Mouse (Mus musculus): ENCODE data around the gene Tex48. TPM values are rescaled to one million over a fixed set of nuclear protein-coding genes. Genes with fewer than 3 reads are reported as not detected.

Tex48 gene
- polyA plus RNA-seq (2014; fragmentation: Nextera tagmentation; extraction: Ambion mirVana): not detected in 2 replicates

GRCm38 (mm10) chr4:63622378-63622835, at the start of gene Tex48:
Gene Tex48 (minus strand): TSS chr4:63622428.
- DNase-seq (ENCODE audit: low spot score) (peak; percentile 47), ATAC-seq (replicated peaks; ENCODE audit: low FRiP score) (no peak)
- no peaks in the 10 kb centered on the region for H3K9me3 ChIP-seq (ENCODE audit: control insufficient read depth, low read length)
- no peaks in the 10 kb centered on the region for H3K27me3 ChIP-seq (replicated peaks; ENCODE audit: control insufficient read depth, insufficient read depth, low read length)
- H3K36me3 ChIP-seq (ENCODE audit: control insufficient read depth, insufficient read depth, low read length): no peaks in the 10 kb centered on the region
- no peak within 1 kb of the TSS for H3K27ac ChIP-seq (ENCODE audit: low read depth, low read length)
- no peaks in the 10 kb centered on the region for H3K4me1 ChIP-seq (replicated peaks; ENCODE audit: control insufficient read depth, insufficient read depth, low read length)
- H3K4me2 ChIP-seq: no peak within 1 kb of the TSS
- WGBS: 46% methylated on average over 5 of the region's 5 CpGs
- H3K9ac ChIP-seq (ENCODE audit: low read depth, low read length): no peak within 1 kb of the TSS
- no peak within 1 kb of the TSS for H3K4me3 ChIP-seq (ENCODE audit: low read depth, low read length)

GRCm38 (mm10) chr4:63668255-63668654, 46.0 kb upstream of the Tex48 start:
- WGBS: 53% methylated on average over 4 of the region's 4 CpGs
- H3K9ac ChIP-seq (ENCODE audit: low read depth, low read length): no peak overlapping the region
- no peak overlapping the region for H3K27ac ChIP-seq (ENCODE audit: low read depth, low read length)
- DNase-seq (ENCODE audit: low spot score) (no peak), ATAC-seq (replicated peaks; ENCODE audit: low FRiP score) (no peak)
- no peaks in the 10 kb centered on the region for H3K36me3 ChIP-seq (ENCODE audit: control insufficient read depth, insufficient read depth, low read length)
- no peak overlapping the region for H3K4me2 ChIP-seq
- H3K27me3 ChIP-seq (replicated peaks; ENCODE audit: control insufficient read depth, insufficient read depth, low read length): no peaks in the 10 kb centered on the region
- no peak overlapping the region for H3K4me3 ChIP-seq (ENCODE audit: low read depth, low read length)
- H3K4me1 ChIP-seq (replicated peaks; ENCODE audit: control insufficient read depth, insufficient read depth, low read length): no peaks in the 10 kb centered on the region
- no peaks in the 10 kb centered on the region for H3K9me3 ChIP-seq (ENCODE audit: control insufficient read depth, low read length)

GRCm38 (mm10) chr4:63665738-63666137, 43.5 kb upstream of the Tex48 start:
- Histone ChIP-seq H3K27ac (ENCODE audit: low read depth, low read length) (no peak overlapping the region), H3K4me2 (no peak overlapping the region), H3K27me3 (replicated peaks; ENCODE audit: control insufficient read depth, insufficient read depth, low read length) (no peaks in the 10 kb centered on the region), H3K9me3 (ENCODE audit: control insufficient read depth, low read length) (no peaks in the 10 kb centered on the region), H3K4me1 (replicated peaks; ENCODE audit: control insufficient read depth, insufficient read depth, low read length) (no peaks in the 10 kb centered on the region), H3K9ac (ENCODE audit: low read depth, low read length) (no peak overlapping the region), H3K36me3 (ENCODE audit: control insufficient read depth, insufficient read depth, low read length) (no peaks in the 10 kb centered on the region), H3K4me3 (ENCODE audit: low read depth, low read length) (no peak overlapping the region)
- DNase-seq (ENCODE audit: low spot score) (no peak), ATAC-seq (replicated peaks; ENCODE audit: low FRiP score) (no peak)
- 80% methylated on average over 7 of the region's 7 CpGs for WGBS

GRCm38 (mm10) chr4:63663279-63663678, 41.1 kb upstream of the Tex48 start, which contains the start of gene Gm11214:
Gene Gm11214 (minus strand): TSS chr4:63663379.
- Histone ChIP-seq H3K9ac (ENCODE audit: low read depth, low read length) (no peak within 1 kb of the TSS), H3K4me3 (ENCODE audit: low read depth, low read length) (no peak within 1 kb of the TSS), H3K36me3 (ENCODE audit: control insufficient read depth, insufficient read depth, low read length) (no peaks in the 10 kb centered on the region), H3K4me2 (no peak within 1 kb of the TSS), H3K27ac (ENCODE audit: low read depth, low read length) (no peak within 1 kb of the TSS), H3K4me1 (replicated peaks; ENCODE audit: control insufficient read depth, insufficient read depth, low read length) (no peaks in the 10 kb centered on the region), H3K9me3 (ENCODE audit: control insufficient read depth, low read length) (no peaks in the 10 kb centered on the region), H3K27me3 (replicated peaks; ENCODE audit: control insufficient read depth, insufficient read depth, low read length) (no peaks in the 10 kb centered on the region)
- no peak for ATAC-seq (replicated peaks; ENCODE audit: low FRiP score)
- DNase-seq (ENCODE audit: low spot score): no peak
- 79% methylated on average over 6 of the region's 6 CpGs for WGBS

GRCm38 (mm10) chr4:63661857-63662256, 39.6 kb upstream of the Tex48 start:
- no peaks in the 10 kb centered on the region for H3K4me1 ChIP-seq (replicated peaks; ENCODE audit: control insufficient read depth, insufficient read depth, low read length)
- no peak overlapping the region for H3K4me2 ChIP-seq
- no peaks in the 10 kb centered on the region for H3K9me3 ChIP-seq (ENCODE audit: control insufficient read depth, low read length)
- 78% methylated on average over 1 of the region's 1 CpGs for WGBS
- no peak for ATAC-seq (replicated peaks; ENCODE audit: low FRiP score)
- no peak overlapping the region for H3K27ac ChIP-seq (ENCODE audit: low read depth, low read length)
- H3K36me3 ChIP-seq (ENCODE audit: control insufficient read depth, insufficient read depth, low read length): no peaks in the 10 kb centered on the region
- DNase-seq (ENCODE audit: low spot score): no peak
- H3K27me3 ChIP-seq (replicated peaks; ENCODE audit: control insufficient read depth, insufficient read depth, low read length): no peaks in the 10 kb centered on the region
- no peak overlapping the region for H3K4me3 ChIP-seq (ENCODE audit: low read depth, low read length)
- H3K9ac ChIP-seq (ENCODE audit: low read depth, low read length): no peak overlapping the region

GRCm38 (mm10) chr4:63661426-63661825, 39.2 kb upstream of the Tex48 start:
- DNase-seq (ENCODE audit: low spot score): no peak
- Histone ChIP-seq H3K36me3 (ENCODE audit: control insufficient read depth, insufficient read depth, low read length) (no peaks in the 10 kb centered on the region), H3K9me3 (ENCODE audit: control insufficient read depth, low read length) (no peaks in the 10 kb centered on the region), H3K27me3 (replicated peaks; ENCODE audit: control insufficient read depth, insufficient read depth, low read length) (no peaks in the 10 kb centered on the region), H3K4me1 (replicated peaks; ENCODE audit: control insufficient read depth, insufficient read depth, low read length) (no peaks in the 10 kb centered on the region), H3K4me2 (no peak overlapping the region), H3K27ac (ENCODE audit: low read depth, low read length) (no peak overlapping the region), H3K9ac (ENCODE audit: low read depth, low read length) (no peak overlapping the region), H3K4me3 (ENCODE audit: low read depth, low read length) (no peak overlapping the region)
- WGBS: 62% methylated on average over 1 of the region's 1 CpGs
- no peak for ATAC-seq (replicated peaks; ENCODE audit: low FRiP score)

- DNase-seq (ENCODE audit: low spot score) (no peak), ATAC-seq (replicated peaks; ENCODE audit: low FRiP score) (no peak)
- Histone ChIP-seq H3K36me3 (ENCODE audit: control insufficient read depth, insufficient read depth, low read length) (no peaks in the 10 kb centered on the region), H3K4me1 (replicated peaks; ENCODE audit: control insufficient read depth, insufficient read depth, low read length) (no peaks in the 10 kb centered on the region), H3K27ac (ENCODE audit: low read depth, low read length) (no peak overlapping the region), H3K9ac (ENCODE audit: low read depth, low read length) (no peak overlapping the region), H3K4me2 (no peak overlapping the region), H3K27me3 (replicated peaks; ENCODE audit: control insufficient read depth, insufficient read depth, low read length) (no peaks in the 10 kb centered on the region), H3K9me3 (ENCODE audit: control insufficient read depth, low read length) (no peaks in the 10 kb centered on the region), H3K4me3 (ENCODE audit: low read depth, low read length) (no peak overlapping the region)
- 80% methylated on average over 1 of the region's 1 CpGs for WGBS
These were observed 37.5 kb upstream of the Tex48 start for GRCm38 (mm10) chr4:63659775-63660174.

GRCm38 (mm10) chr4:63659086-63659485, 36.9 kb upstream of the Tex48 start:
- Histone ChIP-seq H3K36me3 (ENCODE audit: control insufficient read depth, insufficient read depth, low read length) (no peaks in the 10 kb centered on the region), H3K9me3 (ENCODE audit: control insufficient read depth, low read length) (no peaks in the 10 kb centered on the region), H3K27me3 (replicated peaks; ENCODE audit: control insufficient read depth, insufficient read depth, low read length) (no peaks in the 10 kb centered on the region), H3K4me1 (replicated peaks; ENCODE audit: control insufficient read depth, insufficient read depth, low read length) (no peaks in the 10 kb centered on the region), H3K27ac (ENCODE audit: low read depth, low read length) (no peak overlapping the region), H3K9ac (ENCODE audit: low read depth, low read length) (no peak overlapping the region), H3K4me3 (ENCODE audit: low read depth, low read length) (no peak overlapping the region), H3K4me2 (no peak overlapping the region)
- WGBS: 49% methylated on average over 4 of the region's 4 CpGs
- no peak for DNase-seq (ENCODE audit: low spot score)
- no peak for ATAC-seq (replicated peaks; ENCODE audit: low FRiP score)

- Histone ChIP-seq H3K36me3 (ENCODE audit: control insufficient read depth, insufficient read depth, low read length) (no peaks in the 10 kb centered on the region), H3K9ac (ENCODE audit: low read depth, low read length) (no peak overlapping the region), H3K27me3 (replicated peaks; ENCODE audit: control insufficient read depth, insufficient read depth, low read length) (no peaks in the 10 kb centered on the region), H3K4me2 (no peak overlapping the region), H3K4me3 (ENCODE audit: low read depth, low read length) (no peak overlapping the region), H3K27ac (ENCODE audit: low read depth, low read length) (no peak overlapping the region), H3K4me1 (replicated peaks; ENCODE audit: control insufficient read depth, insufficient read depth, low read length) (no peaks in the 10 kb centered on the region), H3K9me3 (ENCODE audit: control insufficient read depth, low read length) (no peaks in the 10 kb centered on the region)
- 76% methylated on average over 1 of the region's 1 CpGs for WGBS
- ATAC-seq (replicated peaks; ENCODE audit: low FRiP score) (no peak), DNase-seq (ENCODE audit: low spot score) (no peak)
These were observed 32.2 kb upstream of the Tex48 start for GRCm38 (mm10) chr4:63654381-63654780.

Measured in liver, embryonic 11.5 days (tissue).